14 mouse cellular contexts compared by ENCODE assay signal in the genomic region with DNA sequence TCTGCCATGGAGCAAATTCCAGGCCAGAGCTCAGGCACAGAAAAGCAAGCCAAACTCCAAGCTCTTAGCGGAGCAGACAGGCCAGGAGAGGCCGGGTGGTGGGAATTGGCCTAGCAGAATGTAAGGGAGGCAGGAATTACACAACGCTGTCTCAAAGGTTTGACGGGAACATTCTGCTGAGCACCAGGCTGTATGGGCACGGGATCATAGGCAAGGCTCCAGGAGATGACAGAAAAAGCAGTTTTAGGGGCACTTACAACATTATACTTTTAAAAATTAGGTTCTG.
A peak's percentile ranks its signal among the peaks of the same experiment; 100 is the strongest.
DNase-seq lines count a peak whose midpoint lies in the region; ATAC-seq and TF ChIP-seq lines count a peak whose summit lies in the region.
"Had no signal": no experiment of that assay in that cellular context is flagged by ENCODE, and none has a peak within 500 bp of the region (broad histone marks: within the 10 kb centered on the region; RNA-seq: fewer than 3 reads in every experiment).

No protein-coding gene starts in this region.

- no peak overlapping the region for H3K9ac ChIP-seq in hindbrain, postnatal 0 days (replicated peaks; ENCODE audit: low read length)
- no peak overlapping the region for H3K9ac ChIP-seq in liver, embryonic 12.5 days
- no peak overlapping the region for H3K9ac ChIP-seq in liver, embryonic 11.5 days (ENCODE audit: low read depth, low read length)
- peak overlapping the region; percentile 81; the same call in 1 of the 2 replicates for H3K9ac ChIP-seq in MEL (ENCODE audit: control insufficient read depth, low read depth, low read length, poor library complexity, severe bottlenecking)
- H3K9ac ChIP-seq: embryonic facial prominence, embryonic 12.5 days; hindbrain, embryonic 13.5 days; limb, embryonic 15.5 days; neural tube, embryonic 12.5 days had no signal

- DNase-seq in hindbrain, embryonic 10.5 days (ENCODE audit: low spot score) = no peak
- DNase-seq in hindbrain, postnatal 0 days (ENCODE audit: low spot score) = no peak
- DNase-seq in liver, embryonic 11.5 days (ENCODE audit: low spot score) = no peak
- no peak for DNase-seq in MEL (ENCODE audit: low read depth, low spot score)
- DNase-seq in right cerebral cortex, adult 2 months (ENCODE audit: low spot score in 2 of 2) = no peak
- DNase-seq: right cerebral cortex, postnatal 25 days had no signal

- H3K9me3 ChIP-seq in hindbrain, embryonic 10.5 days = no peaks in the 10 kb centered on the region
- no peaks in the 10 kb centered on the region for H3K9me3 ChIP-seq in hindbrain, postnatal 0 days (ENCODE audit: low read length)
- no peaks in the 10 kb centered on the region for H3K9me3 ChIP-seq in liver, embryonic 12.5 days (replicated peaks)
- H3K9me3 ChIP-seq in liver, embryonic 11.5 days (ENCODE audit: control insufficient read depth, low read length) = no peaks in the 10 kb centered on the region
- H3K9me3 ChIP-seq in MEL (replicated peaks; ENCODE audit: insufficient read depth, low read length) = no peaks in the 10 kb centered on the region
- H3K9me3 ChIP-seq: embryonic facial prominence, embryonic 12.5 days; G1E; hindbrain, embryonic 13.5 days; limb, embryonic 15.5 days; neural tube, embryonic 12.5 days had no signal

- peaks cover 6% of the 10 kb centered on the region; the same call in 1 of the 2 replicates for H3K79me2 ChIP-seq in MEL (ENCODE audit: control insufficient read depth, insufficient read depth, low read length, poor library complexity)

- 85% methylated on average over 5 of the region's 5 CpGs for WGBS in hindbrain, embryonic 10.5 days
- 78% methylated on average over 5 of the region's 5 CpGs for WGBS in hindbrain, postnatal 0 days
- WGBS in liver, embryonic 12.5 days (ENCODE audit: insufficient replicate concordance) = 79% methylated on average over 5 of the region's 5 CpGs
- WGBS in liver, embryonic 11.5 days = 83% methylated on average over 5 of the region's 5 CpGs

- H3K4me1 ChIP-seq in hindbrain, embryonic 10.5 days (replicated peaks) = peaks cover 25% of the 10 kb centered on the region
- no peaks in the 10 kb centered on the region for H3K4me1 ChIP-seq in hindbrain, postnatal 0 days (ENCODE audit: insufficient read depth, low read length)
- peaks cover 48% of the 10 kb centered on the region for H3K4me1 ChIP-seq in liver, embryonic 12.5 days
- peaks cover 42% of the 10 kb centered on the region for H3K4me1 ChIP-seq in liver, embryonic 11.5 days (replicated peaks; ENCODE audit: control insufficient read depth, insufficient read depth, low read length)
- peaks cover 35 to 56% of the 10 kb centered on the region in 2 experiments for H3K4me1 ChIP-seq in MEL (ENCODE audit: control insufficient read depth in 1 of 2, insufficient read depth in 2 of 2, low read length in 2 of 2)
- peaks cover 9% of the 10 kb centered on the region for H3K4me1 ChIP-seq in brown adipose tissue, adult 24 weeks (ENCODE audit: control insufficient read depth, insufficient read depth, insufficient read length, low read length)
- H3K4me1 ChIP-seq: neural tube, embryonic 12.5 days had no signal

- no peak for TF ChIP-seq CTCF in hindbrain, postnatal 0 days (IDR thresholded peaks at IDR 0.05; ENCODE audit: low read depth)
- no peak for TF ChIP-seq CTCF in MEL (IDR thresholded peaks at IDR 0.05 in 2 of 3, conservative IDR thresholded peaks at IDR 0.05 in 1 of 3; ENCODE audit: control insufficient read depth in 1 of 3, insufficient read depth in 1 of 3, low read depth in 2 of 3, low read length in 3 of 3, poor library complexity in 1 of 3, severe bottlenecking in 1 of 3)

- no peak for TF ChIP-seq EP300 in MEL (IDR thresholded peaks at IDR 0.05; ENCODE audit: low read depth in 1 of 2, low read length in 2 of 2)

- TF ChIP-seq POLR2A in MEL (IDR thresholded peaks at IDR 0.05; ENCODE audit: control insufficient read depth in 1 of 2, insufficient read depth in 1 of 2, low read depth in 1 of 2, low read length in 2 of 2, poor library complexity in 1 of 2) = no peak

- no peak overlapping the region for H3K4me3 ChIP-seq in hindbrain, embryonic 10.5 days
- no peak overlapping the region for H3K4me3 ChIP-seq in hindbrain, postnatal 0 days (ENCODE audit: low read length)
- H3K4me3 ChIP-seq in liver, embryonic 12.5 days = no peak overlapping the region
- no peak overlapping the region for H3K4me3 ChIP-seq in liver, embryonic 11.5 days (ENCODE audit: low read depth, low read length)
- H3K4me3 ChIP-seq in MEL (ENCODE audit: control insufficient read depth in 1 of 2, insufficient read depth in 1 of 2, low read depth in 2 of 2, low read length in 2 of 2) = no peak overlapping the region
- H3K4me3 ChIP-seq in brown adipose tissue, adult 24 weeks (ENCODE audit: insufficient read depth, low read depth, low read length) = no peak overlapping the region
- H3K4me3 ChIP-seq: embryonic facial prominence, embryonic 12.5 days; hindbrain, embryonic 13.5 days; limb, embryonic 15.5 days; neural tube, embryonic 12.5 days had no signal

- H3K36me3 ChIP-seq in hindbrain, embryonic 10.5 days = no peaks in the 10 kb centered on the region
- no peaks in the 10 kb centered on the region for H3K36me3 ChIP-seq in hindbrain, postnatal 0 days (ENCODE audit: insufficient read depth, low read length)
- H3K36me3 ChIP-seq in liver, embryonic 12.5 days = no peaks in the 10 kb centered on the region
- no peaks in the 10 kb centered on the region for H3K36me3 ChIP-seq in liver, embryonic 11.5 days (ENCODE audit: control insufficient read depth, insufficient read depth, low read length)
- H3K36me3 ChIP-seq in MEL (ENCODE audit: control insufficient read depth in 1 of 2, insufficient read depth in 2 of 2, low read length in 2 of 2) = peaks cover 0 to 60% of the 10 kb centered on the region in 2 experiments; a peak in 2 of 4 replicates
- H3K36me3 ChIP-seq: embryonic facial prominence, embryonic 12.5 days; hindbrain, embryonic 13.5 days; limb, embryonic 15.5 days; neural tube, embryonic 12.5 days had no signal

- TF ChIP-seq RAD21 in MEL (IDR thresholded peaks at IDR 0.05; ENCODE audit: low read depth, low read length) = no peak

- 0 out of 2 replicates have a peak overlapping the region, but pooled peaks have one; percentile 35 for H3K27ac ChIP-seq in hindbrain, embryonic 10.5 days
- no peak overlapping the region for H3K27ac ChIP-seq in hindbrain, postnatal 0 days
- H3K27ac ChIP-seq in liver, embryonic 12.5 days = 0 out of 2 replicates have a peak overlapping the region, but pooled peaks have one; percentile 74
- no peak overlapping the region for H3K27ac ChIP-seq in liver, embryonic 11.5 days (ENCODE audit: low read depth, low read length)
- peak overlapping the region; percentile 99 for H3K27ac ChIP-seq in MEL (ENCODE audit: control insufficient read depth, low read depth, low read length)
- peak overlapping the region; percentile 97 for H3K27ac ChIP-seq in brown adipose tissue, adult 24 weeks (replicated peaks; ENCODE audit: low read depth, low read length)
- H3K27ac ChIP-seq: embryonic facial prominence, embryonic 12.5 days; hindbrain, embryonic 13.5 days; limb, embryonic 15.5 days; neural tube, embryonic 12.5 days had no signal

- no peak overlapping the region for H3K4me2 ChIP-seq in hindbrain, postnatal 0 days (ENCODE audit: low read depth, low read length)
- H3K4me2 ChIP-seq in liver, embryonic 12.5 days = no peak overlapping the region
- no peak overlapping the region for H3K4me2 ChIP-seq in liver, embryonic 11.5 days
- H3K4me2 ChIP-seq: embryonic facial prominence, embryonic 12.5 days; hindbrain, embryonic 13.5 days; limb, embryonic 15.5 days; neural tube, embryonic 12.5 days had no signal

- ATAC-seq in hindbrain, postnatal 0 days = no peak
- no peak for ATAC-seq in liver, embryonic 12.5 days
- ATAC-seq in liver, embryonic 11.5 days (replicated peaks; ENCODE audit: low FRiP score) = no peak
- ATAC-seq: intestine, embryonic 16.5 days had no signal

- peaks cover 23% of the 10 kb centered on the region for H3K27me3 ChIP-seq in hindbrain, embryonic 10.5 days (ENCODE audit: insufficient read depth, poor library complexity, severe bottlenecking)
- no peaks in the 10 kb centered on the region for H3K27me3 ChIP-seq in hindbrain, postnatal 0 days (ENCODE audit: insufficient read depth, low read length)
- H3K27me3 ChIP-seq in liver, embryonic 12.5 days (replicated peaks) = no peaks in the 10 kb centered on the region
- no peaks in the 10 kb centered on the region for H3K27me3 ChIP-seq in liver, embryonic 11.5 days (replicated peaks; ENCODE audit: control insufficient read depth, insufficient read depth, low read length)
- H3K27me3 ChIP-seq in MEL (ENCODE audit: control insufficient read depth in 1 of 2, insufficient read depth in 2 of 2, low read length in 2 of 2) = no peaks in the 10 kb centered on the region
- H3K27me3 ChIP-seq: hindbrain, embryonic 13.5 days; limb, embryonic 15.5 days; neural tube, embryonic 12.5 days had no signal

TF ChIP-seq in MEL, 35 proteins besides CTCF, POLR2A, EP300 and RAD21:
- TF ChIP-seq MYC (IDR thresholded peaks at IDR 0.05; ENCODE audit: low read depth, low read length) = no peak
- TF ChIP-seq MXI1 (IDR thresholded peaks at IDR 0.05; ENCODE audit: low read depth, low read length) = no peak
- TF ChIP-seq ZC3H11A (IDR thresholded peaks at IDR 0.05; ENCODE audit: low read depth, low read length) = no peak
- no peak for TF ChIP-seq ZKSCAN1 (IDR thresholded peaks at IDR 0.05; ENCODE audit: low read depth, low read length)
- TF ChIP-seq ELF1 (IDR thresholded peaks at IDR 0.05; ENCODE audit: low read depth, low read length) = no peak
- no peak for TF ChIP-seq NELFE (IDR thresholded peaks at IDR 0.05; ENCODE audit: low read depth, low read length)
- no peak for TF ChIP-seq TBP (IDR thresholded peaks at IDR 0.05; ENCODE audit: low read depth, low read length)

Comparison
In these comparisons a context has a peak if more than half of its experiments do, and no peak if none do; other contexts are left out.
1. H3K27ac ChIP-seq: peak in hindbrain, embryonic 10.5 days (single experiment), liver, embryonic 12.5 days (single experiment), MEL (single experiment) and brown adipose tissue, adult 24 weeks (single experiment); none in hindbrain, postnatal 0 days (single experiment) and liver, embryonic 11.5 days (single experiment).